Mouse (Mus musculus): ENCODE measurements at regions not wholly inside any gene's neighbourhood (a gene's known extent, or its start where the extent isn't known, plus 50 kb on each side); places are given as distances from the start of the nearest gene placed in this dataset.

GRCm38 (mm10) chr17:7680658-7681057 lies 146.4 kb downstream of the Fndc1 start:
- peak; percentile 97 for DNase-seq

- DNase-seq = peak; percentile 63
These were observed 147.3 kb downstream of the Fndc1 start for GRCm38 (mm10) chr17:7679786-7680185.

GRCm38 (mm10) chr17:7678898-7679297 lies 148.2 kb downstream of the Fndc1 start:
- DNase-seq = peak; percentile 96

GRCm38 (mm10) chr17:7677796-7678195 lies 149.3 kb downstream of the Fndc1 start:
- peak; percentile 85 for DNase-seq

GRCm38 (mm10) chr17:7677301-7677700 lies 149.8 kb downstream of the Fndc1 start:
- peak; percentile 91 for DNase-seq

GRCm38 (mm10) chr17:7676776-7677175 lies 150.3 kb downstream of the Fndc1 start:
- peak; percentile 78 for DNase-seq

GRCm38 (mm10) chr17:7674511-7674910 lies 152.6 kb downstream of the Fndc1 start:
- DNase-seq = peak; percentile 56

- peak; percentile 92 for DNase-seq
These were observed 159.3 kb downstream of the Fndc1 start for GRCm38 (mm10) chr17:7667826-7668225.

GRCm38 (mm10) chr17:7666781-7667398 lies 160.2 kb downstream of the Fndc1 start:
- DNase-seq = peak; percentile 73

- peak; percentile 74 for DNase-seq
These were observed 160.9 kb downstream of the Fndc1 start for GRCm38 (mm10) chr17:7666207-7666606.

- DNase-seq = peak; percentile 87
These were observed 161.4 kb downstream of the Fndc1 start for GRCm38 (mm10) chr17:7665686-7666085.

- DNase-seq = peak; percentile 96
These were observed 162.9 kb downstream of the Fndc1 start for GRCm38 (mm10) chr17:7663896-7664880.

GRCm38 (mm10) chr17:7656503-7656902 lies 170.6 kb downstream of the Fndc1 start:
- DNase-seq = no peak

GRCm38 (mm10) chr17:7655966-7656365 lies 171.1 kb downstream of the Fndc1 start:
- no peak for DNase-seq

GRCm38 (mm10) chr17:7654064-7654564 lies 173.0 kb downstream of the Fndc1 start:
- DNase-seq = peak; percentile 98

- peak; percentile 91 for DNase-seq
These were observed 175.1 kb downstream of the Fndc1 start for GRCm38 (mm10) chr17:7652037-7652436.

- peak; percentile 93 for DNase-seq
These were observed 176.7 kb downstream of the Fndc1 start for GRCm38 (mm10) chr17:7650417-7650816.

- DNase-seq = peak; percentile 64
These were observed 182.1 kb downstream of the Fndc1 start for GRCm38 (mm10) chr17:7644857-7645481.

GRCm38 (mm10) chr17:7643640-7644039 lies 183.5 kb downstream of the Fndc1 start:
- DNase-seq = no peak

GRCm38 (mm10) chr17:7642442-7642887 lies 184.6 kb downstream of the Fndc1 start:
- peak; percentile 95 for DNase-seq

GRCm38 (mm10) chr17:7634291-7634664 lies 192.8 kb downstream of the Fndc1 start:
- DNase-seq = peak; percentile 94

- peak; percentile 78 for DNase-seq
These were observed 193.5 kb downstream of the Fndc1 start for GRCm38 (mm10) chr17:7633382-7634290.
